Mouse (Mus musculus) frontal cortex, postnatal 36 days (tissue): ENCODE results near the gene Ap1m2.
"Not testable (repeated sequence)": the region's sequence is repeated elsewhere in the genome, so short reads cannot be mapped to it uniquely, and the experiment has no call there.

Experiments
- DNase-seq, 2 experiments: peaks; one replicate each; pipeline ENCODE4 v3.0.0; 2022; ENCODE audit warnings: low spot score in 2 of 2

The Ap1m2 gene

DNA sequence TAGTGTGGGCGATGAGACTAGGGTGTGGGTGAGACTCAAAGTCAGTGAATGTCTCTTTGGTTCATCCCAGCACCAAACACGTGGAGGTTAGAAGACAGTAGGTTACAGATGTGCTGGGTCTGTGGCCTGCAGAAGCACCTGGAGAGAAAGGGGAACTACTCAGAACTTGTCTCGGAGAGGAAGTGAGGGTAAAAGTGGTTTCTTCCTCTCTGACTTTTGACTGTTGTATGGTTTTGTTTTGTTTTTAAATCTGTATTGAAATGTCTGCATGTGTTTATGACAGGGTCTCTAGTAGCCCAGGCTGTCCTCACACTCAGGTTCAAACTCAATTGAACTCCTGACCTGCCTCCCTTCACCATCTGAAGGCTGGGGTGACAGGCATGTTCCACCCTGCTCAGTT lies 15.9 kb upstream of the Ap1m2 start:
- DNase-seq, result no peak

DNA sequence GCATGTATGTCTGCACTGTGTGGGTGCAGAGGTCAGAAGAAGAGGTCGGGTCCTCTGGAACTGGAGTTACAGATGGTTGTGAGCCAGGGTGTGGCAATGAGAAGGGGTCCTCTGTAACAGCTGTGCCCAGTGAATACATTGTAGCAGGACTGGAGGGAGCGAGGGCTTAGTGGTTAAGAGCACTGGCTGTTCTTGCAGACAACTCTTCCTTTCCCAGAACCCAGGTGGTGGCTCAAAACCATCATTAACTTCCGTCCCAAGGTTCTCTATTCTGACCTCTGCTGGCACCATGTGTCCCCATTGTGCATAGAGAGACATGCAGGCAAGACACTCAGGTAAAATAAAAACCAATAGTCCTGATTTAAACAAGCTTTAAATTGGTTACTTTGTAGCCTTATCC lies 15.4 kb upstream of the Ap1m2 start:
- no peak for DNase-seq

DNA sequence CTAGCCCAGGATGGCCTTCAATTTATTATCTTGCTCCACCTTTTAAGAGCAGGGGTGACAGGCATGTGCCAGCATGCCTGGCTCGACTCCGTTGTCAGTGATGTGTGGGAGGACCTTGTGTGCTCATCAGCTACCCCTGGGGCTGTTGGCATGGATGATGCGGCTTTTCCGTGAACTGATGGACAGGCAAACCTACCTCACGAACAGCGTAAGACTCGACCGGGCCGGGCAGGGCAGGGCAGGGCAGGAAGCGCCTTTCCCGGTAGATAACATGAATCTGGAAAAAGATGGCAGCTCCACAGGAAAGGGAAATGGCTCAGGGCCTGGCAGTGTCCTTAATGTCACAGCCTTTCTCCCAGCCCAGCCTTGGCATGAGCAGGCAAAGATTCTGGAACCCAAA lies 12.1 kb upstream of the Ap1m2 start:
- no peak for DNase-seq

DNA sequence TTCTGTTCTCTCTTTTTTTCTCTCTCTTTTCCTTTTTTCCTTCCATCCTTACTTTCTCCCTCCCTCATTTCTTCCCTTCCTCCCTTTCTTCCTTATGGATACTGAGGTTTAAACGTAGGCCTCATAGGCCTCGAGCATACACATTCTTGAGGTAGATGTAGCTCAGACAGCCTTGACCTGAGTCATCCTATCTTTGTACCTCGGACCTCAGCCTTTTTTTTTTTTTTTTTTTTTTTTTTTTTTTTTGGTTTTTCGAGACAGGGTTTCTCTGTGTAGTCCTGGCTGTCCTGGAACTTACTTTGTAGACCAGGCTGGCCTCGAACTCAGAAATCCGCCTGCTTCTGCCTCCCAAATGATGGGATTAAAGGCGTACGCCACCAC lies 10.8 kb upstream of the Ap1m2 start:
- not testable (repeated sequence) for DNase-seq

DNA sequence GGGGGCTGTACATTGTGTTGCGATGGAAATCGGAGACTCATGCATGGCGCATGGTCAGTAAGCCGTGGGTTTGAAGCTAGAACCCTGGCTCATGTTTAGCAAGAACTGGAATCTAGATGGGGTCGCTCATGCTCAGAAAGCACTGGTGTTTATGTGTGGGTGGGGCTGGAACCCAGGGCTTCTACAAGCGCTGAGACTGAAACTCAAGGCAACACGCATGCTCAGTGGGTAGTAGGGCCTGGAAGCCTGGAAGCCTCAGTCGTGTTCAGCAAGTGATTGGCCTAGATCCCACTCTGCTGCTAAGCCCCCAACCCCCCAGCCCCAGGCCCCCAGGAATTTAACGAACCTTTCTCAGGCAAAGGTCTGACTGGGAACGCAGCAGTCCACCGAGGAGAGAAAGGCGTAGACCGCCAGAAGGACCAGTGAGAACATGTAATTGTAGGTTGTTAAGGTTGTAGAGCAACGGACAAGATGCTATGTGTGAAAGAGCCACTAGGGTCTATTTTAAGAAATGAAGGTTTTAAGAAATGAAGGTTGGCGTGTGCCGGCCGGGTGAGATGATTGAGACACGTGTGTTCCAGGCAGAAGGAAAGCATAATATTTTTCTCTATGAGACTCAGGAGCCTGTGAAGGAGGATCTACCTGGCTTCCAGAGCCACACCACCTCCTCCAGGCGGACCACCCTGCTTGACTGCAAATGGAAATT lies 10.2 kb upstream of the Ap1m2 start:
- peak; percentile 24 to 26 for DNase-seq

DNA sequence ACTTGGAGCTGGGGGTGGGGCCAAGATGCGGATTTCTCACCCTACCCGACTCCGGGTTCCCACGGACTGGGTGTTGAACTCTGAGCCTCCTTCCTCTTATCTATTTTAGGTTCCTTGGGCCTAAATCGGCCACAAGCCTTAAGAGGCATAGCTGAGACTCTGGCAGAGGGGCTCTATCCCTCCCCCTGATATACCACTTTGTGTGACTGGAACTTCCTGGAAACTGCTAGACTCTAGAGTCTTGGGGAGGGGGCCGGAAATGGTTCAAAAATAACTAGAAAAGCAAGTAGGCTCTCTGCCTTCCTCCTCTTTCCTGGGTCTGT lies 9.3 kb upstream of the Ap1m2 start:
- peak in 1 of 2 experiments; percentile 24 for DNase-seq

DNA sequence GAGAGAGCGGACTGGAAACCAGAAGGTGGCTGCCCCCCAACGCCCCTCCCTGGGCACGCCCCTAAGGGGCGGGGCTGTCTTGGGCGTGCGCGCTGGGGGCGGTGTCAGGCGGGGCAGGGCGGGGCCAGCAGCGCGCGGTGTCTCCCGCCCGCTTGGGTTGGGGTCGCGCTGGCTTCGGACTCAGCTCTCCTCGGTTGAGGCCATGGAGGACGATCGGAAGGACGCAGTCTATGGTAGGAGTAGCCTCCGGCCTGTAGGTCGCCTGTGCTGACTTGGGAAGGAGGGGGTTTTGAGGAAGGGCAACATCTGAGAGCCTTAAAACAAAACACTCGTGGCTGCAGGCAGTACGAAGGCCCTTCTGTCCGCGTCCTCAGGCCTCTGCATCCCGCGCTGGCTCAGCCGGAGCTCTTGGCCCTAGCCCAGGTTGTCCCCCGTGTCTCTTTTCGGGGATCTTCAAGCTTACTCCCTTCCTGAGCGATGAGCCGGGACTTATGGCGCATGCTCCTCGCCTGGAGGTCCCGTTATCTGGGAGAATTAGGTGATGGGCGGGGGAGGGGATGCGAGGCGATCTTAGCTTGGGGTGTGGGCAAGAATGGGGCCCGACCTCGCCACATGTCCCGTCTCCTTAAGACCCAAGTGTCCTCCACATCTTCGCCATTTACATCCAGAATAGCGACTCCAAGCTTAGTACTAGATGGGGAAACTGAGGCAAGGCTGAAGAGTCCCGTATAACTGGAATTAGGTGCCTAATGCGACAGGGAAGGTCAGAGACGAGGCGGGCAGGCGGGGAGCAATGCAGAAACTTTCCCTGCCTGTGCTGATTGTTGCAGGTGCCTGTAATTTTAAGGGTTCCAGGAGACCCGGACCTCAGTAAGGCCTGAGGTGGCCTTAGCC lies 8.7 kb upstream of the Ap1m2 start, which contains the start of gene Slc44a2:
Gene Slc44a2, plus strand, starts transcription at position 80 of the 894 bp plus-strand sequence.
- DNase-seq, result peak; percentile 76 to 83

DNA sequence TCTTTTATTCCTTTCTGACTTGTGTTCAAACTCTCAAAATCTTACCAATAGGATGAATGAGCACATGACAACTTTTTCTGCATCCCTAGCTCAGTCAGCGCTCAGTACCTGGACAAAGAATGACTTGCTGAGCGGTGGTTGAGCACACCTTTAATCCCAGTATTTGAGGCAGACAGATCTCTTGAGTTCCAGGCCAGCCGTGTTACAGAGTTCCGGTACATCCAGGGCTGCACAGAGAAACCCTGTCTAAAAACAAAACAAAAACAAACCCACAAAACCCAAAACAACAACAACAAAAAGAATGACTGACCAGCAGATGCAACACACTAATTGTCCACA lies 8.1 kb upstream of the Ap1m2 start:
- DNase-seq, result no peak

DNA sequence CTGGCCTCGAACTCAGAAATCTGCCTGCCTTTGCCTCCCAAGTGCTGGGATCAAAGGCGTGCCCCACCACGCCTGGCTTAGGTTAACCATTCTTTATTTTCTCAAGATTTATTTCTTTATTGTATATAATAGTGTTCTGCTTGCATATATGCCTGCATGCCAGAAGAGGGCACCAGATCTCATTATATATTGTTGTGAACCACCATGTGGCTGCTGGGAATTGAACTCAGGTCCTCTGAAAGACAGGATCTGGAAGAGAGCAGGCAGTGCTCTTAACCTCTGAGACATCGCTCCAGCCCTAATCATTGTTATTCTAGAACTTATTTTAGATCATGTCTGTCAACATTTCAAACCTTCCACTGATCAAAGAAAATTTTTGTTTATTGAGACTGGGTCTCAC lies 7.4 kb upstream of the Ap1m2 start:
- DNase-seq, result no peak

DNA sequence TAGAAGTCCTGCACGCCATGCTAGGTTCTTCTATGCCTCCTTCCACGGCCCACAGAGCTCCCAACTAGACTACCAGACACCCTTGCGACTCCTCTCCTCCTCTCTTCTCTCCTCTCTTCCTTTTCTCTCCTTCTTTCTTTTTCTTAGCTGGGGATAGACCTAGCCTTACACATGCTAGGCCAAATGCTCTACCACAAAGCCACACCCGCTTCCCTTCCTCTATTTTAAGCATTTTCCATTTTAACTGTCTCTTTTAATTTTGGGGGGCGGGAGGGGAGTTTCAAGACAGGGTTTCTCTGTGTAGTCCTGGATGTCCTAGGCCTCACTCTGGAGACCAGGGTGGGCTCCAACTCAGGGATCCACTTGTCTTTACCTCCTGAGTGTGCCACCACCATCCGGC lies 6.7 kb upstream of the Ap1m2 start:
- no peak for DNase-seq

DNA sequence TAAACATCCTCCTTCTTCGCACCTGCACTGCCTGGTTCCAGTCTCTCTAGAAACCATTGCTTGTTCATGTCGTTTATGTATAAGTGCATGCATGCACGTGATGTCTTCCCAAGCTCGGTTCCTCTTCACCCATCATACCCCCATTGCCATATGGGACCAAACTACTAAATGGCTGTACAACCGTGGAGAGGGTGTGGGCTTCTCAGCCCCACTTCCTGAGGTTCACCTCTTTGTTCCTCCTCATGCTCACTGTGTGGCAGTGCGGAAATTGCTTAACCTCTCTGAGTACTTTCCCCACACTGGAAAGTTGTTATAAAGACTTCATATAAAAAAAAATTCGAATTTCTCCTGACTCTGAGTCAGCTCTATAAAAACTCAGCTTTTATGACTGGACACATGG lies 4.6 kb upstream of the Ap1m2 start:
- no peak for DNase-seq

DNA sequence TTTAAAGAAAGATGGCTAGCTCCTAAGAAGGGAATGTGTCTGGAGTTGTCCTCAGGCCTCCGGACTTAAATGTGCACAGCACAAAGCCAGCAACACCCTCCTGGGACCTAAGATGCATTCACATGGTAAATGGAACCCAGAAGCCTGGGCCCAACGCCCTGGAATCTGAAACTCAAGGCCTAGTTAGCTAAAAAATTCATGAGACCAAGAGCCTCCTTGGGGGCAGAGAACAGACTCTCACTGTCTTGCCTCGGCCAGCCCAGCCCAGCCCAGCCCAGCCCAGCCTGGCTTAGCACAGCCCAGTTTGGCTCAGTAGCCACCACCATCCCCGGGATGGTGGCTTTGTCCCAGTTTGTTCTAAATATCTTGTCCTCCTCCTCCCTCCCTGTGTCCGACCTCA lies 3.3 kb upstream of the Ap1m2 start:
- no peak for DNase-seq

DNA sequence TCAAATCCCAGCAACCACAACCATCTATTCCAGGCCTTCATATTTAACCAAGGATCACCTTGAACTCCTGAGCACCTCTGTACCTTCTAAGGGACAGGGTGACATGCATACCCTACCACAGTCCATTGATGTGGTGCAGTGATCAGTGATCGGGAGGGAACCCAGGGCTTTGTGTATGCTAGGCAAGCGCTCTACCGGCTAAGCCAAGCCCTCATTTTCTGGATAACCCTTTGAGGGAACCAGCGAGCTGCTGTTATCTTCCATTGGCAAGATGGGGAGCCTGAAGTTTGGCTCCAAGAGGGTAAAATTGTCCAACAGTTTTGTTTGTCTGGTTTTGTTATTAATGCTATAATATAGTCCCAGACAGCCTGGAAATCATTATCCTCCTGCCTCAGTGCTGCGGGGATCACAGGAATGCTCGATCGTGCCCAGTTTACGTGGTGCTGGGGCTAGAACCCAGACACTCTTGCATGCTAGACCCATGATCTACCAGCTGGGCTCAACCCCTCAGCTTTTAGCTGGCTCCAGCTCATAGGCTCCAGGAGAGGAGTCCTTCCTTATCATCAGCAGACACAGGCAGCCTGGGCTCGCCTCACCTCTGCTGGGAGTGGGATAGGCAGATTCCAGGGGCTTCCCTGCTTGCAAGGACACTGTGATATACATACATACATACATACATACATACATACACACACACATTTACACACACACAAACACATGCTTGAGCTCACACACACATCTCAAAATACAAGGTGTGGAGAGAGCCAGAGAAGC lies 2.4 kb upstream of the Ap1m2 start:
- no peak for DNase-seq

DNA sequence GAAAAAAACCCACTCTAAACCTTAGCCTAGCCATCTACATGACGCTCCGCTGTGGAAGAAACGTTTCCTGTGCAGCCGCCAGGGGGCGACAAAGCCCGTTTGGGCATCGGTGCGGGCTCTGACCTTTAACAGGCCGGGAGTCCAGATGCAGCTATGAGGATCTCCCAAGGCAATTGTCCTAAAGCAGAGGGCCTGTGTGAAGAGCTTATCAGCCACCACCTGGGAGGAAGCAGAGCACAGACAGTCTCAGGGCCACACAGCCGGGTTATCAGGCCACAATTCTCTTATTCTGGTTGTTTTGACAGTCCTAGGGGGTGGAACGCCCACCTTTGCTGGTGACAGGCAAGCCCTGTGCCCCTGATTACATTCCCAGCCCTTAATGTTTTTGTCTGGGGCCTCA lies 1.3 kb upstream of the Ap1m2 start:
- peak; percentile 76 to 78 for DNase-seq

DNA sequence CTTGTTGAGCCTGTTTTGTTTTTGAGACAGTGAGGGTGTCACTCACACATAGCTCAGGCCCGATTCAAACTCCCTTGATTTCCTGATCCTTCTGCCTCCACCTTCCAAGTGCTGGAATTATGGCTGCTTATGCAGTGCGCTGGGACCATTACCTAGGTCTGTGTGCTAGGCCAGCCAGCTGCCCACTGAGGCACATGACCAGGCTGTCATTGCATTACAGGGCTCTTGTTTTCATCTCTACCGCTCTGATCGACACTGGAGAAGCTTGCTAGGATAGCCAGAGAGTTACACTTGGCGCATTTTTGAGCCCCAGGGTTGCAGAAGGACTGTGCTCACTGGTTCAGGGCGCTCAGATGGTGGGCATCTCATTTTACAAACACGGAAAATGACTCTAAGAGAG lies 442 bp downstream of the Ap1m2 start:
- DNase-seq, result no peak

DNA sequence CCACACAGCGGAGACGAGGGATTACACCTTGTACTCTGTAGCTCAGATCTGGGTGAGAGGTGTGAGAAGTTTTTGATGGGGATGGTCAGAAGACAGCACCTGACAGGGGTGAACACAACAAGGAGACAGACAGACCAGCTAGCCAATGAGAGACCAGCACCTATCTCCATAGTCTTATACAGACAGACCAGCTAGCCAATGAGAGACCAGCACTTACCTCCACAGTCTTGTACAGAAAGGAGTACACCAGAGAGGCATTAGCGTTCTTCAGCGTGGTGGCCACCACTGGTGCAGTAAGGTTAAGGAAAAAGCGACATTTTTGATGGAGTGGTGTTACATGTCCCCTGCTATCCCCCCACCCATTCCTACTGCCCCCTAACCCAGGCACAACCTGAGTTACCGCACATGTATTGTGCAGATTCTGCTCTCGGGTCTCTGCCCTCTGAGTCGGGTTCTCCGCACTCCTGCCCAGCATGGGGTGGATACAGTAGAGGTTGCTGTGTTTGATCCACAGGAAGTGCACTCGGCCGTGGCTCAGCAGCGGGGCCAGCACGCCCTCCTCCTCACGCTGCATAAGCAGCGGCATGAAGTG lies 2.9 kb downstream of the Ap1m2 start:
- no peak for DNase-seq

DNA sequence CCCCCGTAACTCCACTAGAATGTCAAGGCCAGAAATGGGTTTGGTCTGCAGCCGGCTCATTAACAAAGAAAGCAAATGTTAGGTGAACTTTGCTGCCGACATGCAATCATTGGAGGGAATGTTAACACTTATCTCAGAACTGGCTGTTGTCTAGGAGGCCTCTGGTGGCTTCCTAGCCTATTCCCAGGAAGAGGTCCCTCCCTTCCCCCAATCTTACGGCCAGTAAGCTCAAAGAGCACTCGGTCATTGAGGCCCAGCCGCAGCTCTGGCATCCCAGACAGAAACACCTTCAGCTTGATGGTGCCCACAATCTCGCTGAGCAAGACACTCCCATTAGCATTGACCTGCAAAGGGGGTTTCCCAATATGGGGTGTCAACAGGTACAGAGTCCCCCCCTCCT lies 7.1 kb downstream of the Ap1m2 start:
- no peak for DNase-seq

DNA sequence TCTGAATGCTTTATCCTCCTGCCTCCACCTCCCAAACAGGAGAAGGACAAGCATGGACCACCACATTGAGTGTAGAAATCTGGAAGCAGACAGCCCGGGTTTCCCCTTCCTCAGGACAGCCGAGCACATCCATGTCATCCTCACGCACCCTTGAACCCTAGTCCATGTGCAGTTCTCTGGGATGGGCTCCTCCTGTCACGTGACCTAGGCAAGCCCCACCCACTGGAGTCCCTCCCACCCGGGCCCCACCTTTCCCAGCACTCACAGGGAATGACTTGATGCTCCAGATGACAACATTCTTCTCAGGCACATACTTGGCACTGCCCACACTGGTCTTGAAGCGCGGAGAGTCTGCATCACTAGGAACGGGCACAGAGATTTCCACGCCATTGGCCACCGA lies 13.1 kb downstream of the Ap1m2 start:
- no peak for DNase-seq

DNA sequence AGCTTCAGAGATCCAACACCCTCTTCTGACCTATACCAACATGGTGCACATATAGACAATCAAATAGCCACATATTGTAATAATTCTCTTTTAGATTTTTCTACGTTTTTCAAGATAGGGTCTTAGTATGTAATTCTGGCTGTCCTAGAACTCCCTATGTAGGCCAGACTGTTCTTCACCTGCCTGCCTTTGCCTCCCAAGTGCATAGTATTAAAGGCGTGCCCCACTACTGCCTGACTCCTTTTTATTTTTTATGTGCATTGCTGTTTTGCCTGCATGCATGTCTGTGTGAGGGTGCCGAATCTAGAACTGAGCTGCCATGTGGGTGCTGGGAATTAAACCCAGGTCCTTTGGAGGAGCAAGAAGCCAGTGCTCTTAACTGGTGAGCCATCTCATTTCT lies 19.9 kb downstream of the Ap1m2 start:
- no peak for DNase-seq

DNA sequence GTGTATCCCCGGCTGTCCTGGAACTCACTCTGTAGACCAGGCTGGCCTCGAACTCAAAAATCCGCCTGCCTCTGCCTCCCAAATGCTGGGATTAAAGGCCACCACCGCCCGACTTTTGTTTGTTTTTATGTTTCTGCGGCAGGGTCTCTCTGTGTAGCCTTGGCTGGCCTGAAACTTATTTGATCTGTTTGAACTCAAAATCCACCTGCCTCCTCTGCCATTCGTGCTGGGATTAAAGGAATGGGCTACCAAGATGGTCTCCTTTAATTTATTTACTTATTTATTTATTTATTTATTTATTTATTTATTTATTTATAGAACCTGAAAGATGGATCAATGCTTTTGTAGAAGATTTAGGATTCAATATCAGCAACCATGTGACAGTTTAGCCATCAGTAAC lies 20.3 kb downstream of the Ap1m2 start:
- not testable (repeated sequence) for DNase-seq

DNA sequence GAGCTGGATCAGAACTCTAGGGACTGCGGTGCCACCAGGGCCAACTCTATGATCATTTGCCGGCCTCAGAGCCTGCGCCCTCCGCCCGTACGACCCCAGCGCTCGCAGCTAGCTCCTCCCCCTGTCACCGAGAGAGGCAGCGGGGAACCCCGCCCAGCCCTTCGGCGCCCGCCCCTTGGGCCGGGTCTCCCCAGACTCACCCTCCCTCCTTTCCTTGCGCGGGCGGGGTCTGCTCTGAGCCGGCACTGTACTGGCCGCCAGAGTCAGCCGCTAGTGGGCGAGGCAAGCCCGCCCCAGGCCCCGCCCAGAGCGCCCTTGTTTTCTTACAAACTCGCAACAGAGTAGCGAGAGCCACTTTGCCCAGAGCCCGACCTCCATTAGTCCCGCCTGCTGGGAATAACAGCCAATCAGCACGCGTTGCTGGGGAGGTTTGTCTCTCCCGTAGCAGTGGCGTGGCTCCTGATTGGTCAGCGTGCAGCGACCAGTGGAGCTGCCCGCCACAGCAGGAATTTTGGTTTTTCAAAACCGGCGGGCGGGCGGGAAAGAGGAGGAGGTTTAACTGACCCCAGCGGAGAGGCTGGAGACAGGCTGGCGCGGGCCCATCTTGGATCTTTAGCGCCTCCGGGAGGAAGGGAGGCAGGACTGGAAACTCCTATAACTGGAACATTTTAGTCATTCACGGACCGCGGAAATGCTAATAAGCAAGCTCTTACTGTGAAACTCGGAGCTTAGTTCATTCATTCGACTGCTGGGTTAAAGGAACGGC lies 20.9 kb downstream of the Ap1m2 start, which contains the start of gene Cdkn2d:
Gene Cdkn2d, minus strand, starts transcription at position 386 of the 766 bp plus-strand sequence.
- peak; percentile 99 to 100 for DNase-seq
